Mouse (Mus musculus) forebrain, embryonic 13.5 days (tissue): Measurements from ENCODE around the gene Slc25a16. TPM values are rescaled to one million over a fixed set of nuclear protein-coding genes. Genes with fewer than 3 reads are reported as not detected.

Source experiments
- ATAC-seq: fragments of 200-750 bp; cut with Nextera tagmentation; 2 replicates; pipeline ENCODE4 v1.8.0; 2017
- H3K27ac ChIP-seq: fragments of 300-500 bp; sonication (generic); 2 replicates; pipeline ENCODE4 v1.5.1; 2015; ENCODE audit warnings: inconsistent platforms, mild to moderate bottlenecking, moderate library complexity
- H3K27me3 ChIP-seq: fragments of 300-500 bp; sonication (generic); 2 replicates; pipeline ENCODE4 v1.6.1; 2015; ENCODE audit warnings: mild to moderate bottlenecking, inconsistent platforms
- H3K36me3 ChIP-seq: fragments of 300-500 bp; sonication (generic); 2 replicates; pipeline ENCODE4 v1.6.1; 2015; ENCODE audit warnings: mild to moderate bottlenecking, inconsistent platforms; ENCODE audit not compliant: poor library complexity, severe bottlenecking
- H3K4me1 ChIP-seq: fragments of 300-500 bp; sonication (generic); 2 replicates; pipeline ENCODE4 v1.6.1; 2015; ENCODE audit warnings: inconsistent platforms
- H3K4me2 ChIP-seq: fragments of 300-500 bp; sonication (generic); 2 replicates; pipeline ENCODE4 v1.6.1; 2015; ENCODE audit warnings: inconsistent platforms, mild to moderate bottlenecking, moderate library complexity
- H3K4me3 ChIP-seq: fragments of 300-500 bp; sonication (generic); 2 replicates; pipeline ENCODE4 v1.5.1; 2015; ENCODE audit warnings: mild to moderate bottlenecking, inconsistent platforms
- H3K9ac ChIP-seq: fragments of 300-500 bp; sonication (generic); 2 replicates; pipeline ENCODE4 v1.6.1; 2015; ENCODE audit warnings: mild to moderate bottlenecking, inconsistent platforms
- H3K9me3 ChIP-seq: fragments of 300-500 bp; sonication (generic); replicated peaks from 2 replicates; pipeline ENCODE4 v1.6.1; 2016; ENCODE audit warnings: inconsistent platforms
- WGBS: fragments of 180-500 bp; shearing (Covaris S2); methylation state at CpG from one replicate; pipeline ENCODE4 v1.1.7; 2015; 5-methylcytosine and 5-hydroxymethylcytosine counted together
- polyA plus RNA-seq: library from polyadenylated mRNA; unstranded; fragments of >200 nt; fragmentation: Nextera tagmentation; extraction: Ambion mirVana; gene quantifications from 2 replicates; pipeline ENCODE4 v1.2.1, GENCODE M21; 2015

Slc25a16 gene
- polyA plus RNA-seq, 1 experiment from 2014 or later = 14.0 TPM

- no peaks in the 10 kb centered on the region for H3K9me3 ChIP-seq
- ATAC-seq = no peak; the same call in 1 of the 2 replicates
- H3K9ac ChIP-seq = peak overlapping the region; percentile 90
- H3K27me3 ChIP-seq = no peaks in the 10 kb centered on the region
- no peak overlapping the region for H3K27ac ChIP-seq
- H3K36me3 ChIP-seq = peaks cover 28% of the 10 kb centered on the region
- H3K4me2 ChIP-seq = peak overlapping the region; percentile 68
- 5% methylated on average over 10 of the region's 10 CpGs for WGBS
- peaks cover 13% of the 10 kb centered on the region for H3K4me1 ChIP-seq
- H3K4me3 ChIP-seq = peak overlapping the region; percentile 88
Measured at GRCm38 (mm10) chr10:62979667-62980038, 59.2 kb downstream of the Slc25a16 start.

- Histone ChIP-seq H3K4me3 (peak within 1 kb of the TSS; percentile 88), H3K27me3 (no peaks in the 10 kb centered on the region), H3K4me1 (peaks cover 13% of the 10 kb centered on the region), H3K36me3 (peaks cover 34% of the 10 kb centered on the region), H3K27ac (peak within 1 kb of the TSS; percentile 79), H3K9me3 (no peaks in the 10 kb centered on the region), H3K4me2 (peak within 1 kb of the TSS; percentile 68), H3K9ac (peak within 1 kb of the TSS; percentile 90)
- under 1% methylated on average over 64 of the region's 77 CpGs for WGBS
- ATAC-seq = peak; percentile 95
Measured at GRCm38 (mm10) chr10:62980039-62980954, 59.9 kb downstream of the Slc25a16 start, which contains the start of gene Rufy2. Rufy2 (plus strand) TSS chr10:62980223.

- 96% methylated on average over 11 of the region's 11 CpGs for WGBS
- peaks cover 13% of the 10 kb centered on the region for H3K4me1 ChIP-seq
- H3K27me3 ChIP-seq = no peaks in the 10 kb centered on the region
- no peak overlapping the region for H3K4me3 ChIP-seq
- no peak overlapping the region for H3K4me2 ChIP-seq
- peaks cover 46% of the 10 kb centered on the region for H3K36me3 ChIP-seq
- no peak for ATAC-seq
- no peaks in the 10 kb centered on the region for H3K9me3 ChIP-seq
- no peak overlapping the region for H3K27ac ChIP-seq
- no peak overlapping the region for H3K9ac ChIP-seq
Measured at GRCm38 (mm10) chr10:62984072-62984471, 63.6 kb downstream of the Slc25a16 start.

- H3K27me3 ChIP-seq = no peaks in the 10 kb centered on the region
- H3K27ac ChIP-seq = no peak overlapping the region
- WGBS = 92% methylated on average over 6 of the region's 6 CpGs
- no peak overlapping the region for H3K4me3 ChIP-seq
- peaks cover 51% of the 10 kb centered on the region for H3K36me3 ChIP-seq
- no peaks in the 10 kb centered on the region for H3K9me3 ChIP-seq
- H3K9ac ChIP-seq = no peak overlapping the region
- peaks cover 12% of the 10 kb centered on the region for H3K4me1 ChIP-seq
- H3K4me2 ChIP-seq = no peak overlapping the region
- ATAC-seq = no peak
Measured at GRCm38 (mm10) chr10:62984495-62984894, 64.1 kb downstream of the Slc25a16 start.

- Histone ChIP-seq H3K27me3 (no peaks in the 10 kb centered on the region), H3K9ac (no peak overlapping the region), H3K9me3 (no peaks in the 10 kb centered on the region), H3K36me3 (peaks cover 79% of the 10 kb centered on the region), H3K27ac (no peak overlapping the region), H3K4me1 (no peaks in the 10 kb centered on the region), H3K4me2 (no peak overlapping the region), H3K4me3 (no peak overlapping the region)
- WGBS = 15% methylated on average over 3 of the region's 3 CpGs
- ATAC-seq = no peak
Measured at GRCm38 (mm10) chr10:62987341-62987740, 66.9 kb downstream of the Slc25a16 start.

- H3K9ac ChIP-seq = no peak overlapping the region
- no peaks in the 10 kb centered on the region for H3K9me3 ChIP-seq
- no peak overlapping the region for H3K4me2 ChIP-seq
- H3K4me1 ChIP-seq = no peaks in the 10 kb centered on the region
- ATAC-seq = no peak
- peaks cover 81% of the 10 kb centered on the region for H3K36me3 ChIP-seq
- H3K27ac ChIP-seq = no peak overlapping the region
- 92% methylated on average over 15 of the region's 15 CpGs for WGBS
- no peak overlapping the region for H3K4me3 ChIP-seq
- H3K27me3 ChIP-seq = no peaks in the 10 kb centered on the region
Measured at GRCm38 (mm10) chr10:62990636-62991035, 70.2 kb downstream of the Slc25a16 start.

GRCm38 (mm10) chr10:62993991-62994390 is 73.6 kb downstream of the Slc25a16 start:
- H3K9me3 ChIP-seq = no peaks in the 10 kb centered on the region

More at GRCm38 (mm10) chr10:62993991-62994390, 73.6 kb downstream of the Slc25a16 start:
- no peak overlapping the region for H3K4me3 ChIP-seq
- peaks cover 96% of the 10 kb centered on the region for H3K36me3 ChIP-seq
- no peak overlapping the region for H3K9ac ChIP-seq
- no peaks in the 10 kb centered on the region for H3K27me3 ChIP-seq
- no peak overlapping the region for H3K27ac ChIP-seq
- H3K4me1 ChIP-seq = no peaks in the 10 kb centered on the region
- 88% methylated on average over 4 of the region's 9 CpGs for WGBS
- H3K4me2 ChIP-seq = no peak overlapping the region
- no peak for ATAC-seq

Other genes with a start within 250 kb of the Slc25a16 start
- gene Stox1, start 194.5 kb upstream of the Slc25a16 start, polyA plus RNA-seq = 2.5 and 3.2 TPM in 2 replicates
- gene Ccar1, start 128.3 kb upstream of the Slc25a16 start, polyA plus RNA-seq = 145 and 146 TPM in 2 replicates
- 29.2 and 32.1 TPM in 2 replicates for gene Tet1, start 11.6 kb upstream of the Slc25a16 start, polyA plus RNA-seq
- gene Dna2, start 26.4 kb downstream of the Slc25a16 start, polyA plus RNA-seq = 16.4 and 18.6 TPM in 2 replicates
- 45.2 and 47.3 TPM in 2 replicates for gene Rufy2, start 59.6 kb downstream of the Slc25a16 start, polyA plus RNA-seq
- gene Hnrnph3, start 103.6 kb downstream of the Slc25a16 start, polyA plus RNA-seq = 242 and 248 TPM in 2 replicates
- gene Pbld2, start 103.7 kb downstream of the Slc25a16 start, polyA plus RNA-seq = 0.83 and 1.2 TPM in 2 replicates
- gene Pbld1, start 139.5 kb downstream of the Slc25a16 start, polyA plus RNA-seq = 1.7 and 1.8 TPM in 2 replicates
- gene Atoh7, start 179.0 kb downstream of the Slc25a16 start, polyA plus RNA-seq = 0.63 and 1.0 TPM in 2 replicates